Mouse (Mus musculus): ENCODE results near the gene Edem2.

Gene Edem2

GRCm38 (mm10) chr2:155687746-155688145, 41.5 kb downstream of the Edem2 start:
- no peak for DNase-seq (ENCODE audit: low read depth)

GRCm38 (mm10) chr2:155686572-155686971, 42.7 kb downstream of the Edem2 start:
- DNase-seq (ENCODE audit: low read depth) = peak; percentile 44

GRCm38 (mm10) chr2:155683821-155684220, 45.5 kb downstream of the Edem2 start:
- DNase-seq (ENCODE audit: low read depth) = no peak

DNA sequence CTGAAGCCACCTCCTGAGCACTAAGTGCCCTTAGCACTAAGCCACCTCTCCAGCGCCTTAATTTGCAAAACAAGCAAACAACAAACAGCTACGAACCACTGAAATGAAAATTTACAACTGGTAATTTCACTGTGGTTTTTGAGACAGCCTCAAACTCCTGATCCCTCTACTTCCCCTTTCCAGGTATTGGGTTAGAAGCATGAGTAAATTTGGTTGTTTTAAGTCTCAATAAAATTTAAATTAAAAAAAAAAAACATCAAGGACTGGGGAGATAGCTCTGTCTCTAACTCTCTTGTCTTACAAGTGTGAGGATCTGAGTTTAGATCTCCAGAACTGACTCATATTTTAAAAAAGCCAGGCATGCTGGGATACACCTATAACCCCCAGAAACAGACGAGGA, 46.1 kb downstream of the Edem2 start:
- no peak for DNase-seq (ENCODE audit: low read depth)

- DNase-seq (ENCODE audit: low read depth) = peak; percentile 45
These were observed 47.4 kb downstream of the Edem2 start for GRCm38 (mm10) chr2:155681874-155682273.

GRCm38 (mm10) chr2:155681194-155681593, 48.1 kb downstream of the Edem2 start:
- no peak for DNase-seq (ENCODE audit: low read depth)

- peak; percentile 48 for DNase-seq (ENCODE audit: low read depth)
These were observed 48.7 kb downstream of the Edem2 start for GRCm38 (mm10) chr2:155680591-155680990.

GRCm38 (mm10) chr2:155679586-155680110, 49.6 kb downstream of the Edem2 start:
- peak; percentile 66 for DNase-seq (ENCODE audit: low read depth)

DNA sequence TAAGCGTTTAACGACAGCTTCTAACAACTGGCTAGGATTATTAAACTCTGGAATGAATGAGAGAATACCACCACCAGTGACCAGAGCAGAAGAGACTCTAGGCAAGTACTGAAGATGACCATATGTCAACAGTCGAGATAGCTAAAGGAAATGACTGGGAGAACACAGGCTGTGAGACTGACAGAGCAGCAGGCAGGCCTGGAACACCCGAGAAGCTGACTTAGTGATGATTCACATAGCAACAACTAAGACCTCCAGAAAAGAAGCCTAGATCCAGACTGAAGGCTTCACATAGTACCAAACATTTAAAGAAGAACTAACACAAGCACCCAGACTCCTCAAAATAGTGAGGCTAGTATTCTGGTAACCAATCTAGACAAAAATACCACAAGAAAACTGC, 54.2 kb downstream of the Edem2 start:
- DNase-seq (ENCODE audit: low read depth) = no peak

GRCm38 (mm10) chr2:155673546-155673945, 55.7 kb downstream of the Edem2 start:
- peak; percentile 90 for DNase-seq (ENCODE audit: low read depth)

- DNase-seq (ENCODE audit: low read depth) = no peak
These were observed 58.0 kb downstream of the Edem2 start for GRCm38 (mm10) chr2:155671236-155671635.

DNA sequence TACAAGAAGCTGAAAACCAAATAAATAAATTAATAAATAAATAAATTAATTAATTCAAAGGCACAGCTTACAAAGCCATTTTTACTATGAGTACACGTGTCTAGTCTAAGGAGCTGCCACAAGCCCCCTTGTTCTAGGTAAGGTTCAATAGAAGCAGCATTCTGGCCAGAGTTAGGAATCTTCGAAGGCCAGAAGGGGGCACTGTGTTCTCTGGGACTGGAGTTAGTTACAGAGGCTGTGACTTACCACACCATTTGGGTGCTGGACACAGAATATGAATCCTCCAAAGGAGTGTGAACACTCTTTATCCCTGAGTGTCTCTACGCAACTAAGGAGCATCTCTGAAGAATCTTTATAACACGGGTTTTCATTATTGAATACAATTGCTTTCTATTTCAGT, 60.8 kb downstream of the Edem2 start:
- peak; percentile 72 for DNase-seq (ENCODE audit: low read depth)

GRCm38 (mm10) chr2:155667881-155668280, 61.4 kb downstream of the Edem2 start:
- no peak for DNase-seq (ENCODE audit: low read depth)

DNA sequence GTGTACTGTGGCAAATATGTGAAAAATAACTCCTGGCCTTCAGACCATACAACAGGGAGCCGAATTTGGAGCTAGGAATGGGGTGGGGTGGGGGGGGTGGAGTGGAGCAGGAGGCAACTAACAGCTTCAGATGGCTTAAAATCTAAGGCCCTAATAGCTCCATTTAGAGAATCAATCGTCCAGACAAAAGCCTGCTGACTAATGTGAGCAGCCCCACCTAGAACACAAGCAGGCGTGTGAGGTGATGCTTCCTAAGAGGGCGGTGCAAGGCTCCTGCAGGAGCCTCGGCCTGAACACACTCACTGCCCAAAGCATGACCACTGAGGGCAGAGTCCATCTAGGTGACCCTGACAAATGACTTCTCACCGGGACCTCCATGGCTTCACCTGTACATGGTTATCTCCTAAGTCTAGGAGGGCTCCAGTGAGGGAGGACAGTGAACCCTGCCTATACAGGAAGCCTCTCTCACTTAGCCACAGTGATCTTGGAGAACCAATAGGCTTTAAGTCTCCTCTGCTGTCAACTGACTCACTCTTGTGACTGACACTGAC, 65.3 kb downstream of the Edem2 start:
- no peak for DNase-seq (ENCODE audit: low read depth)

DNA sequence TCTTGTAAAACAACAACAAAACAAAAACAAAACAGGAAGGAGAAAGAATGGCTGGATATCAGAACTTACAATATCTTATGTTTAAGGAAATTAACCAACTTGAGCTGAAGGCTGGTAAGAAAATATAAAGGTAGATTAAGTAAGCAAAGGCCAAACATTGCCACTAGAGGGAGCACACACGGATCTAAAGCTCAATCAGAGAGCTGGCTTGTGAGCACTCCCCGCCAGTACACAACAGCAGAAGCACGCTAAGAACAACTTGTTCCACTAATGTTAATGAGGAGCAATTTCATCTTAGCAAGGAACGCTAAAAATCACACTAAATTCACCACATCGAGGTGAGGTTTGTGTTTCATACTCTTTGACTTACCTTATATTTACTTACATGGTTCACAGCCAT, 66.2 kb downstream of the Edem2 start:
- DNase-seq (ENCODE audit: low read depth) = peak; percentile 81

- DNase-seq (ENCODE audit: low read depth) = no peak
These were observed 66.9 kb downstream of the Edem2 start for GRCm38 (mm10) chr2:155662390-155662789.

GRCm38 (mm10) chr2:155655759-155656372, 73.4 kb downstream of the Edem2 start:
- DNase-seq (ENCODE audit: low read depth) = no peak

- DNase-seq (ENCODE audit: low read depth) = no peak
These were observed 76.7 kb downstream of the Edem2 start for GRCm38 (mm10) chr2:155652618-155653017.
